Mouse (Mus musculus): ENCODE results near the gene Dab1. TPM values are rescaled to one million over a fixed set of nuclear protein-coding genes. Genes with fewer than 3 reads are reported as not detected.

The Dab1 gene
- total RNA-seq, 2 experiments from 2014 or later, result 1.7 to 1.9 TPM

GRCm38 (mm10) chr4:104367741-104368411, 748.7 kb downstream of the Dab1 start:
- no peak for DNase-seq (ENCODE audit: low spot score in 2 of 2)

- DNase-seq (ENCODE audit: low spot score in 2 of 2), result peak in 1 of 2 experiments; percentile 11
Measured at GRCm38 (mm10) chr4:104368561-104369021, 749.4 kb downstream of the Dab1 start.

GRCm38 (mm10) chr4:104369091-104369490, 749.9 kb downstream of the Dab1 start:
- DNase-seq (ENCODE audit: low spot score in 2 of 2), result no peak

DNA sequence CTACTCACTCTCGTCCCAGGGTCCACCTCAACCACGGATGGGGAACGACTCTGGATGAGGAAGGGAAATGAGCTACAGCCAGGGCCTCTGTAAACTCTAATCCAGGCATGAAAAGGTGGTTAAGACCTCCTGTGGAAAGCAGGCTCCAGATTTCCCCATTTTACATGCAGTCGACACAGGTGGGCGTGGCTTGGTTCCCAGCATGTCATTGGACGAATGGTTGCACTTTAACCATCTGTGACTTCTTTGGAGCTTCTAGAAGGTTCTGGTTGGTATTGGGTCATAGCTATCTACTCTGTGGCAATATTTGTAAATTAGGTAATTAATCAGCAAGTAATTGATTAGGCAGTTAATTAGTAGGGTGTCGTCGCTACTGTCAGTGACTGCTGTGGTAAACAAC, 752.0 kb downstream of the Dab1 start:
- no peak for DNase-seq (ENCODE audit: low spot score in 2 of 2)

- no peak for DNase-seq (ENCODE audit: low spot score in 2 of 2)
Measured at GRCm38 (mm10) chr4:104374191-104374590, 755.0 kb downstream of the Dab1 start.

- no peak for DNase-seq (ENCODE audit: low spot score in 2 of 2)
Measured at GRCm38 (mm10) chr4:104384704-104385103, 765.5 kb downstream of the Dab1 start.

DNA sequence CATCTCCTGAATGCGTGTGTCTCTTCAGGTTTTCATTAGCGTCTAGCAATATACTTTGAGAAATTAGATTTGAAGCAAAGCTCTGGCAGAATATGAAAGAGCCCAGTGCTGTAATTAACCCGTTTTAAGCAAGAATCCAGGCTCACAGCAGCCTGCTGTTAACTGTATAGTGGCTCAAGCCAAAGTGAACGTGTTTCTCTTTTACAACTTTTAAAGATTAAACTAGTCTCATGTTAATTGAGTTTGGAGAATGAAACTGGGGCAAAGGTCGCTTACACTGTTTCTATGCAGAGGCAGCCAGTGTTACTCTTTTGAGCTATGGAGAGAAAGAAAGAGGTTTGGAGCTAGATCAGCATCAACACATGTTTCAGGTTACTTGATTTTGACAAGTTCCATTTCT, 766.1 kb downstream of the Dab1 start:
- DNase-seq (ENCODE audit: low spot score in 2 of 2), result no peak

DNA sequence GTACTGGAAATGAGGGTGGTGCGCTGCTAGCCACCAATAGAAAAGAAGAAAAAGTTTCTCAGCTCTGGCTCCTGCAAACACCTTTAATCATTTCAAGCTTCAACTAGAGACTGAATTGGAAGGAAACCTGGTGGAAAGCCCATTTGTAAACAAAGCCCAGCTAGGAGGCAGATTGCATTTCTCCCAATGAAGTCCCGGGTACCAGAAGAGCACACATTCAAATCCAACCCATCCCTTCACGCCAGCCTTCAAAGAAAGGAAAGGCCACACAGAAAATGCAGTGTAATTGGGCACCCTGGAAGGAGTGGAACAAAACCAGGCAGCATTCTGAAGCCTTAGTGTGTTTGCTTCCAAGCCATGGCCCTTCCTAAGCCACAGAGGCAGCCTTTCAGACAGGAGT, 776.4 kb downstream of the Dab1 start:
- no peak for DNase-seq (ENCODE audit: low spot score in 2 of 2)

DNA sequence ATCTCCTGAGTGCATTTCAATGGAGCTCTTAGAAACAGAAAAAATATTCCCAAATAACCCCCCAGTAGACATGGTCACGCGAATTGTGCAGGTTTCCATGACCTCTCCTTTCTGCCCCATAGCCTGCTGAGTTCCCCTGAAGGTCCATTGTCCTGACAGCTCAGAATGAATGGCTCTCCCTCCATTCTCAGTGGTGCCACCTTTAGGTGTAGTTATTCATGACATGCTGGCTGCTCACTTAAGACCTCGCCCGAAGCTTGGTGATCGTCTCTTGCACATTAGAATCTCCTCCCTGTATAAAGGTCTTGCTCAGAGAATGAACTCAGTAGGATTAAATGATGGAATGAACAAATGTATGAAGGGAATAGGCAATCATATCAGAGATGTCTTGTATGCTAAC, 776.9 kb downstream of the Dab1 start:
- no peak for DNase-seq (ENCODE audit: low spot score in 2 of 2)

DNA sequence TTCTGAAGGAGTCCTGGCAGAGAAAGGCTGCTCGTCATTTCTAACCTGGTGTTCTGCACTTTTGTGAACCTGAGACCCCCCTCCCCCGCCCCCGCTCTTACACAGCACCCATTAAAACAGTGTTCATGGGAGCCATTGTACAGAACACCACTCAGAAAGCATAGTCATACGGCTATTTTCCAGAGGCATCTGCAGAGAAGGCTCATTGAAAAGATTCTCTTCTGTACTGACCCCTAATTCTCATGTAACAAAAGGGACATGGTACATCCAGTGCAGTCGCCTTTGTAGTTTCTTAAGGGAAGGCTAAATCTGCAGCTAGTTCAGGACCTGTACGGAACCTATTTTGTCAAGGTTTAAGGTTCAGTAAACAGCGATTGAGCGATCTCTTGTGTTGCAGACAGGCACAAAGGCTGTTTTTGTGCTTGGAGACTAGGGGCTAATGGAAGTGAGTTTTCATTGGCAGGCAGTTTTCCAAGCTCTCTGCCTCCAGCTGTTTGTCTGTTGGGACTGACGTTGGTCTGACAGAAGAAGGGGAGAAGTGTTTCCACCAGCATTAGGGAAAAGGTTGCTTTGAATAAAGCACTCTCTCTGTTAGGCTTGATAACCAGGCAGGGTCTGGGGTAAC, 780.1 kb downstream of the Dab1 start:
- no peak for DNase-seq (ENCODE audit: low spot score in 2 of 2)

DNA sequence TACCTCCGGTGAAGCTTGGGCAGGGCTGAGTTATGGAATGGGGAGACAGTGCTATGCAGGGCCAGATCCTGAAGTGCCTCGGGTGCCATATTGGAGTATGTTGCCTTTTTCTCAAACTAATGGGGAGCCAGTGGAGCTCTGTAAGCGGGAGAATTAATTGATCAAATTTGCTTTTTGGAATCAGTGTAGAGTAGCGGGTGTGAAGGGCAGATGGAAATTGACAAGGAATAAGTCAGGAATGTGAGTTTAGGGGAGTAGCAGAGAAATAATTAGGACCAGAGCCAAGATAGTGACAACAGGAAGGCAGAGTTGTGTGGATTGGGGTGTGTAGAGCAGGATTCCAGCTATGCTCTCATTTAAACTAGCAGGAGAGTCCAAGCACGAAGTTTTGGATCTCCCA, 784.9 kb downstream of the Dab1 start:
- DNase-seq (ENCODE audit: low spot score in 2 of 2), result no peak

DNA sequence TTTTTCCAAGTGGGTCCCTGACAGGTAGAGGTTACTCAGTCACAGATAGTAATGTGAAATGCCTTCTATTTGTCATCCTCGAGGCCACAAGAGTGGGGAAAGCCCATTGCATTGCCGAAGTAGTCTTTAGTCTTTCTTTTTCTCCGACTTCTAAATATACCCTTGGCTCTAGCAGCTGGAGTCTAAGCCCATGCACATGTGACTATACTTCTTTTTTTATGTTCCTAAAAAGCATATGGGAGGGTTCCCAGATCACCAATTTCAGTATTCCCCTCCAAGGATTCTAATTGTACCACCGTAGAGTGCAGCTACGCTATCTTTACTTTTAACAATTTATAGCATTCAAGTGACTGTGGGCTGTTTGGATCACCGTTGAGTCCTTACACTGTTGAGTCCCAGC, 791.8 kb downstream of the Dab1 start:
- DNase-seq (ENCODE audit: low spot score in 2 of 2), result no peak

- DNase-seq (ENCODE audit: low spot score in 2 of 2), result no peak
Measured at GRCm38 (mm10) chr4:104415482-104415881, 796.3 kb downstream of the Dab1 start.

DNA sequence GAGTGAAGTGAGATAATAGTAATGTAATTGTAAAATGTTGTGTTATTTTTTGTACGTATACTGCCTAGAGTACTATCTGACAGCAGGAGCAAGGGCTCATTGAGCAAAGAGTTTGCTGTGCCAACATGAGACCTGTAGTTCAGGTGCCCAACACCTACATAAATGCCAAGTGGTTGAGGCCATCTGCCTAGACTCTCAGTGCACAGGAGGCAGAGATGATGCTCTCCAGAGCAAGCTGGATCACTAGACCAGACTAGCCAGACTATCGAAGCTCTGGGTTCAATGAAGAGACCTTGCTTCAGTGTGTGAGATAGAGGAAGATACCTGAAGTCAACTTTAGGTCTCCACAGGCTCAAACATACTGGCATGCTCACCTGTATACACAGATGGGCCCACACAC, 799.2 kb downstream of the Dab1 start:
- DNase-seq (ENCODE audit: low spot score in 2 of 2), result no peak

GRCm38 (mm10) chr4:104420983-104421680, 802.0 kb downstream of the Dab1 start:
- DNase-seq (ENCODE audit: low spot score in 2 of 2), result no peak

GRCm38 (mm10) chr4:104429127-104429526, 810.0 kb downstream of the Dab1 start:
- DNase-seq (ENCODE audit: low spot score in 2 of 2), result no peak

- no peak for DNase-seq (ENCODE audit: low spot score in 2 of 2)
Measured at GRCm38 (mm10) chr4:104431231-104431855, 812.2 kb downstream of the Dab1 start.

- DNase-seq (ENCODE audit: low spot score in 2 of 2), result no peak
Measured at GRCm38 (mm10) chr4:104432150-104432549, 813.0 kb downstream of the Dab1 start.

- DNase-seq (ENCODE audit: low spot score in 2 of 2), result no peak
Measured at GRCm38 (mm10) chr4:104435736-104436135, 816.6 kb downstream of the Dab1 start.

DNA sequence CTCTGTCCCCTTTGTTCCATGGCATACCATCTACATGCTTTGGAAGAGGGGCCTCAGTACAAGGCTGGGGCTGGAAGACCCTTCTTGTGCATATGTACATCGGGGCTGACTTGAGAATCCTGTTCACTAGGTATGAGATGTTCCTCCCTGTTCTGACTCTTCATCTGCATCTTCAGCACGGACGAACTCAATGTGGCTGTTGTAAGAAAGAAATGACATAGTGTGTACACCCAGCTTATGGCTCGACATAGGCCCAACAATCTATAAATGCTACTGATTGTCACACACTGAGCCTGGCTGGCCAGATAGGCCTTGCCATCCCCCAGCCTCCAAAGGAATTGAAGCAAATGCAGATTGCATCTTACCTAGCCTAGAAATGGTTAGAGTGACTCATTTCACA, 817.3 kb downstream of the Dab1 start:
- no peak for DNase-seq (ENCODE audit: low spot score in 2 of 2)

DNA sequence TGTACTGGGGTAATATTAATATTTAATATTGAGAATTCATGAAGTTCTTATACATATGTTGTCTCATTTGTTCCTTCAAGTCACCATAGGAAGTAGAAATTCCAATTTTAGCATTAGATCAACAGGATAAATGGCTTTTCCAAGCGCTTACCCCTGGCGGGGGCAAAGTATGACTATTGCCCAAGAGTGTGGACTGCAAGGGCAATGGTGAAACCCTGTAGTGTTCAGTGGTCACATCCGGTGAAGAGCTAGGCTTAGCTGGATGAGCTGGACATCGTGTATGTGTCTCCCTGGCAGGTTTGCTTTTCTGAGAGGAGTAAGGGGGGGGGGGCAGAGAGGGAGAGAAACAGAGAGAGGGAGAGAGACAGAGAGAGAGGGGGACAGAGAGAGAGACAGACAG, 819.6 kb downstream of the Dab1 start:
- DNase-seq (ENCODE audit: low spot score in 2 of 2), result no peak

DNA sequence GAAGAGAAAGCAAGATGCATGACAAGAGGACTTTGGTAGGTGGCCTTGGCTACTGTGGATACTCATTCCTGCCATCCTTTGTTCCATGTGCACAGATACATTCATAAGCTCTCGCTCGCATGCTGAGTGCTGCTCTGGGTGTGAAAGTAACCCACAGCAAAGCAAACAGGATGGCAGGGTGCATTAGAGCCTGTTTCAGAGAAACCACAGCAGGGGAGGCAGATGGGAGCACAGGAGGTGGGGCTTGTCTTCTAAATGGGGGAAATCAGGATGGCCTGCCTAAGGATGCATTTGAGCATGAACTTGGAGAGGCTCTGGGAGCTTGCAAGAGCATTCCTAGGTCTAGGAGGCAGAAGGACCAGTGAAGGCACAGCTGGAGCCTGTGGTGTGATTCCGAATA, 820.5 kb downstream of the Dab1 start:
- DNase-seq (ENCODE audit: low spot score in 2 of 2), result no peak

Measured in gastrocnemius, postnatal 4 days (tissue).